Mouse (Mus musculus): Measurements from ENCODE around the gene Adgrl3.

GRCm38 (mm10) chr5:81776746-81777145 lies 756.8 kb downstream of the Adgrl3 start:
- TF ChIP-seq CTCF (IDR thresholded peaks at IDR 0.05; ENCODE audit: extremely low read depth, insufficient read length, insufficient replicate concordance, low read depth, low read length) (no peak), POLR2A (IDR thresholded peaks at IDR 0.05; ENCODE audit: low read depth, low read length) (no peak)

Measured in small intestine, adult 2 months (tissue).